Mouse (Mus musculus): ENCODE results near the gene Hrg.
"Not testable (repeated sequence)": the region's sequence is repeated elsewhere in the genome, so short reads cannot be mapped to it uniquely, and the experiment has no call there.

Gene Hrg

GRCm38 (mm10) chr16:22950840-22951395 lies at the start of gene Hrg:
Hrg (plus strand) TSS chr16:22951072.
- no peak for DNase-seq

GRCm38 (mm10) chr16:22901326-22901725 lies 49.5 kb upstream of the Hrg start:
- no peak for DNase-seq

- DNase-seq: no peak
These were observed 41.6 kb upstream of the Hrg start for GRCm38 (mm10) chr16:22909290-22909689.

- peak; percentile 14 for DNase-seq
These were observed 38.9 kb upstream of the Hrg start for GRCm38 (mm10) chr16:22911986-22912385.

- DNase-seq: no peak
These were observed 38.0 kb upstream of the Hrg start for GRCm38 (mm10) chr16:22912886-22913285.

GRCm38 (mm10) chr16:22914276-22914675 lies 36.6 kb upstream of the Hrg start:
- no peak for DNase-seq

- no peak for DNase-seq
These were observed 32.8 kb upstream of the Hrg start, which contains the start of gene Fetub for GRCm38 (mm10) chr16:22918034-22918433. Fetub (plus strand) TSS chr16:22918334.

GRCm38 (mm10) chr16:22918664-22919312 lies 32.1 kb upstream of the Hrg start:
- no peak for DNase-seq

GRCm38 (mm10) chr16:22919971-22920854 lies 30.7 kb upstream of the Hrg start:
- DNase-seq: no peak

GRCm38 (mm10) chr16:22921761-22922160 lies 29.1 kb upstream of the Hrg start:
- no peak for DNase-seq

GRCm38 (mm10) chr16:22922433-22922832 lies 28.4 kb upstream of the Hrg start:
- no peak for DNase-seq

GRCm38 (mm10) chr16:22929575-22929974 lies 21.3 kb upstream of the Hrg start:
- DNase-seq: no peak

- DNase-seq: no peak
These were observed 19.3 kb upstream of the Hrg start for GRCm38 (mm10) chr16:22931431-22932200.

GRCm38 (mm10) chr16:22937631-22938030 lies 13.2 kb upstream of the Hrg start:
- DNase-seq: no peak

GRCm38 (mm10) chr16:22938541-22938940 lies 12.3 kb upstream of the Hrg start:
- DNase-seq: no peak

GRCm38 (mm10) chr16:22939120-22939695 lies 11.7 kb upstream of the Hrg start:
- DNase-seq: no peak

- DNase-seq: not testable (repeated sequence)
These were observed 8.9 kb upstream of the Hrg start for GRCm38 (mm10) chr16:22941825-22942476.

- DNase-seq: no peak
These were observed 3.5 kb upstream of the Hrg start for GRCm38 (mm10) chr16:22947371-22947770.

- no peak for DNase-seq
These were observed 2.2 kb downstream of the Hrg start for GRCm38 (mm10) chr16:22953069-22953468.

GRCm38 (mm10) chr16:22955397-22956084 lies 4.7 kb downstream of the Hrg start:
- DNase-seq: no peak

- DNase-seq: no peak
These were observed 5.2 kb downstream of the Hrg start for GRCm38 (mm10) chr16:22956085-22956439.

- no peak for DNase-seq
These were observed 10.2 kb downstream of the Hrg start for GRCm38 (mm10) chr16:22961073-22961472.
